Mouse (Mus musculus): ENCODE results near the gene Anxa6.

- TF ChIP-seq CTCF (IDR thresholded peaks at IDR 0.05; ENCODE audit: control insufficient read depth, insufficient read depth, low read length): no peak
- TF ChIP-seq POLR2A (IDR thresholded peaks at IDR 0.05; ENCODE audit: borderline replicate concordance, control insufficient read depth, low read depth, low read length): no peak
These were observed 18.0 kb downstream of the Anxa6 start for GRCm38 (mm10) chr11:55015264-55015663.
